10 mouse cellular contexts compared by ENCODE assay signal in genomic region chr15:5193833-5194232, GRCm38 (mm10). TPM values are rescaled to one million over a fixed set of nuclear protein-coding genes. Genes with fewer than 3 reads are reported as not detected.
A peak's percentile ranks its signal among the peaks of the same experiment; 100 is the strongest.
DNase-seq lines count a peak whose midpoint lies in the region; ATAC-seq and TF ChIP-seq lines count a peak whose summit lies in the region.
"Had no signal": no experiment of that assay in that cellular context is flagged by ENCODE, and none has a peak within 500 bp of the region (broad histone marks: within the 10 kb centered on the region; RNA-seq: fewer than 3 reads in every experiment).

No protein-coding gene starts in this region.

- no peaks in the 10 kb centered on the region for H3K4me1 ChIP-seq in forebrain, postnatal 0 days (ENCODE audit: insufficient read depth)
- H3K4me1 ChIP-seq in forebrain, embryonic 13.5 days = no peaks in the 10 kb centered on the region
- H3K4me1 ChIP-seq in liver, embryonic 14.5 days (replicated peaks; ENCODE audit: control insufficient read depth in 2 of 2, insufficient read depth in 2 of 2, low read length in 1 of 2) = peaks cover 8 to 18% of the 10 kb centered on the region in 2 experiments
- H3K4me1 ChIP-seq in G1E (ENCODE audit: insufficient read depth, low read depth, low read length) = peaks cover 45% of the 10 kb centered on the region
- H3K4me1 ChIP-seq in midbrain, embryonic 15.5 days = no peaks in the 10 kb centered on the region

- no peaks in the 10 kb centered on the region for H3K9me3 ChIP-seq in forebrain, postnatal 0 days (ENCODE audit: low read length)
- no peaks in the 10 kb centered on the region for H3K9me3 ChIP-seq in forebrain, embryonic 13.5 days (replicated peaks)
- no peaks in the 10 kb centered on the region for H3K9me3 ChIP-seq in liver, embryonic 14.5 days (ENCODE audit: control insufficient read depth, low read length)
- H3K9me3 ChIP-seq in G1E (replicated peaks) = no peaks in the 10 kb centered on the region
- no peaks in the 10 kb centered on the region for H3K9me3 ChIP-seq in midbrain, embryonic 15.5 days
- H3K9me3 ChIP-seq: liver, embryonic 15.5 days; stomach, embryonic 15.5 days had no signal

- H3K36me3 ChIP-seq in forebrain, postnatal 0 days (ENCODE audit: insufficient read depth) = peaks cover 13% of the 10 kb centered on the region
- peaks cover 23% of the 10 kb centered on the region for H3K36me3 ChIP-seq in forebrain, embryonic 13.5 days (ENCODE audit: poor library complexity, severe bottlenecking)
- H3K36me3 ChIP-seq in liver, embryonic 14.5 days (replicated peaks; ENCODE audit: control insufficient read depth, insufficient read depth, low read depth) = no peaks in the 10 kb centered on the region
- peaks cover 84% of the 10 kb centered on the region for H3K36me3 ChIP-seq in G1E (replicated peaks)
- H3K36me3 ChIP-seq in midbrain, embryonic 15.5 days (replicated peaks) = 0 out of 2 replicates have a peak, but pooled peaks cover 9% of the 10 kb centered on the region

- WGBS in forebrain, postnatal 0 days = 84% methylated on average over 3 of the region's 3 CpGs
- WGBS in forebrain, embryonic 13.5 days = 89% methylated on average over 3 of the region's 3 CpGs
- 62% methylated on average over 3 of the region's 3 CpGs for WGBS in liver, embryonic 14.5 days (ENCODE audit: insufficient replicate concordance)
- WGBS in midbrain, embryonic 15.5 days = 85% methylated on average over 3 of the region's 3 CpGs

- no peaks in the 10 kb centered on the region for H3K27me3 ChIP-seq in forebrain, postnatal 0 days (ENCODE audit: insufficient read depth, low read length)
- H3K27me3 ChIP-seq in forebrain, embryonic 13.5 days = no peaks in the 10 kb centered on the region
- H3K27me3 ChIP-seq in liver, embryonic 14.5 days (ENCODE audit: control insufficient read depth, insufficient read depth, low read length) = no peaks in the 10 kb centered on the region
- no peaks in the 10 kb centered on the region for H3K27me3 ChIP-seq in G1E (ENCODE audit: insufficient read depth, low read length)
- H3K27me3 ChIP-seq in midbrain, embryonic 15.5 days (replicated peaks) = no peaks in the 10 kb centered on the region
- H3K27me3 ChIP-seq: liver, embryonic 15.5 days; stomach, embryonic 15.5 days had no signal

- ATAC-seq in forebrain, postnatal 0 days = peak; percentile 58
- ATAC-seq in forebrain, embryonic 13.5 days = no peak
- ATAC-seq in liver, embryonic 14.5 days (ENCODE audit: insufficient read depth) = no peak
- ATAC-seq in G1E (ENCODE audit: extremely low read depth, insufficient number of reproducible peaks, low FRiP score, poor library complexity, severe bottlenecking) = no peak
- ATAC-seq in midbrain, embryonic 15.5 days (replicated peaks) = 0 out of 2 replicates have a peak, but pooled peaks have one; percentile 12

- no peak for TF ChIP-seq EP300 in liver, embryonic 14.5 days (IDR thresholded peaks at IDR 0.05; ENCODE audit: low read depth)

- TF ChIP-seq CTCF in forebrain, postnatal 0 days (IDR thresholded peaks at IDR 0.05; ENCODE audit: low read depth) = peak; percentile 72
- peak; percentile 55; the same call in 1 of the 2 replicates for TF ChIP-seq CTCF in liver, embryonic 14.5 days (IDR thresholded peaks at IDR 0.05; ENCODE audit: low read depth)
- TF ChIP-seq CTCF in G1E (IDR thresholded peaks at IDR 0.05; ENCODE audit: low read depth, low read length) = 0 out of 2 replicates have a peak, but pooled peaks have one; percentile 12

- peak; percentile 31 for DNase-seq in forebrain, postnatal 0 days
- peak in 1 of 3 experiments; percentile 11 for DNase-seq in liver, embryonic 14.5 days (ENCODE audit: low read depth in 3 of 3, low spot score in 3 of 3)
- DNase-seq in liver = no peak
- no peak for DNase-seq in G1E (ENCODE audit: low spot score)
- DNase-seq in urinary bladder, postnatal 25 days (ENCODE audit: low spot score) = no peak
- no peak for DNase-seq in frontal cortex, postnatal 25 days (ENCODE audit: low spot score in 2 of 2)

- H3K27ac ChIP-seq in forebrain, postnatal 0 days (ENCODE audit: low read depth, low read length) = no peak overlapping the region
- H3K27ac ChIP-seq in forebrain, embryonic 13.5 days = no peak overlapping the region
- no peak overlapping the region for H3K27ac ChIP-seq in liver, embryonic 14.5 days
- H3K27ac ChIP-seq in midbrain, embryonic 15.5 days = no peak overlapping the region
- H3K27ac ChIP-seq: liver, embryonic 15.5 days; stomach, embryonic 15.5 days had no signal

- no peak overlapping the region for H3K4me3 ChIP-seq in forebrain, postnatal 0 days (ENCODE audit: low read depth, low read length)
- H3K4me3 ChIP-seq in forebrain, embryonic 13.5 days = no peak overlapping the region
- no peak overlapping the region for H3K4me3 ChIP-seq in liver, embryonic 14.5 days (ENCODE audit: insufficient read depth in 1 of 2, low read depth in 2 of 2, low read length in 2 of 2)
- H3K4me3 ChIP-seq in G1E (ENCODE audit: low read depth, low read length) = no peak overlapping the region
- H3K4me3 ChIP-seq in midbrain, embryonic 15.5 days = no peak overlapping the region
- H3K4me3 ChIP-seq: liver, embryonic 15.5 days; stomach, embryonic 15.5 days had no signal

- H3K9ac ChIP-seq in forebrain, postnatal 0 days = no peak overlapping the region
- no peak overlapping the region for H3K9ac ChIP-seq in forebrain, embryonic 13.5 days
- no peak overlapping the region for H3K9ac ChIP-seq in liver, embryonic 14.5 days (replicated peaks)
- H3K9ac ChIP-seq in midbrain, embryonic 15.5 days = no peak overlapping the region
- H3K9ac ChIP-seq: liver, embryonic 15.5 days; stomach, embryonic 15.5 days had no signal

- H3K4me2 ChIP-seq in forebrain, postnatal 0 days (ENCODE audit: low read depth) = no peak overlapping the region
- no peak overlapping the region for H3K4me2 ChIP-seq in forebrain, embryonic 13.5 days
- H3K4me2 ChIP-seq in liver, embryonic 14.5 days (ENCODE audit: low read depth) = no peak overlapping the region
- H3K4me2 ChIP-seq in midbrain, embryonic 15.5 days = no peak overlapping the region
- H3K4me2 ChIP-seq: liver, embryonic 15.5 days; stomach, embryonic 15.5 days had no signal

RNA-seq across cellular contexts. Expression of gene Ttc33, which starts 8.5 kb away (rescaled TPM):
- total RNA-seq in forebrain, postnatal 0 days (2014; rRNA removed) = 47.3 and 50.0 TPM in 2 replicates
- polyA plus RNA-seq in forebrain, postnatal 0 days (2015; fragmentation: Nextera tagmentation; extraction: Ambion mirVana) = 42.7 and 50.8 TPM in 2 replicates
- polyA plus RNA-seq in forebrain, embryonic 13.5 days (2015; fragmentation: Nextera tagmentation; extraction: Ambion mirVana) = 52.5 and 52.8 TPM in 2 replicates
- 3.1 and 6.6 TPM in 2 replicates for polyA plus RNA-seq in liver, embryonic 14.5 days (2012; rRNA removed)
- 13.6 and 13.9 TPM in 2 replicates for polyA plus RNA-seq in liver, embryonic 14.5 days (2014; fragmentation: Nextera tagmentation; extraction: Ambion mirVana)
- 14.8 and 26.0 TPM in 2 replicates for total RNA-seq in G1E (2014; fragmentation: Nextera tagmentation)
- 63.5 and 64.7 TPM in 2 replicates for total RNA-seq in G1E (2017)
- polyA plus RNA-seq in G1E (2012) = 10.6 and 47.8 TPM in 2 replicates
- polyA plus RNA-seq in midbrain, embryonic 15.5 days (2015; fragmentation: Nextera tagmentation; extraction: Ambion mirVana) = 56.1 and 56.4 TPM in 2 replicates

RNA-seq across cellular contexts. Expression of gene Ptger4, which starts 50.2 kb away (rescaled TPM):
- total RNA-seq in forebrain, postnatal 0 days (2014; rRNA removed) = 1.5 and 2.7 TPM in 2 replicates
- 0.65 and 1.3 TPM in 2 replicates for polyA plus RNA-seq in forebrain, postnatal 0 days (2015; fragmentation: Nextera tagmentation; extraction: Ambion mirVana)
- 0.36 and 0.37 TPM in 2 replicates for polyA plus RNA-seq in forebrain, embryonic 13.5 days (2015; fragmentation: Nextera tagmentation; extraction: Ambion mirVana)
- 1.3 TPM in 2 replicates for polyA plus RNA-seq in liver, embryonic 14.5 days (2012; rRNA removed)
- polyA plus RNA-seq in liver, embryonic 14.5 days (2014; fragmentation: Nextera tagmentation; extraction: Ambion mirVana) = 1.5 and 1.9 TPM in 2 replicates
- total RNA-seq in G1E (2014; fragmentation: Nextera tagmentation) = 19.4 and 20.5 TPM in 2 replicates
- total RNA-seq in G1E (2017) = 6.9 and 7.7 TPM in 2 replicates
- polyA plus RNA-seq in G1E (2012) = 14.9 and 15.9 TPM in 2 replicates
- 1.3 and 1.6 TPM in 2 replicates for polyA plus RNA-seq in midbrain, embryonic 15.5 days (2015; fragmentation: Nextera tagmentation; extraction: Ambion mirVana)

RNA-seq across cellular contexts. Expression of gene Prkaa1, which starts 50.2 kb away (rescaled TPM):
- 19.7 and 24.1 TPM in 2 replicates for total RNA-seq in forebrain, postnatal 0 days (2014; rRNA removed)
- polyA plus RNA-seq in forebrain, postnatal 0 days (2015; fragmentation: Nextera tagmentation; extraction: Ambion mirVana) = 7.7 and 10.8 TPM in 2 replicates
- 11.3 and 12.5 TPM in 2 replicates for polyA plus RNA-seq in forebrain, embryonic 13.5 days (2015; fragmentation: Nextera tagmentation; extraction: Ambion mirVana)
- polyA plus RNA-seq in liver, embryonic 14.5 days (2012; rRNA removed) = 6.6 and 8.6 TPM in 2 replicates
- 15.7 and 16.6 TPM in 2 replicates for polyA plus RNA-seq in liver, embryonic 14.5 days (2014; fragmentation: Nextera tagmentation; extraction: Ambion mirVana)
- 109 and 121 TPM in 2 replicates for total RNA-seq in G1E (2014; fragmentation: Nextera tagmentation)
- total RNA-seq in G1E (2017) = 66.7 and 79.5 TPM in 2 replicates
- polyA plus RNA-seq in G1E (2012) = 4.5 and 5.8 TPM in 2 replicates
- polyA plus RNA-seq in midbrain, embryonic 15.5 days (2015; fragmentation: Nextera tagmentation; extraction: Ambion mirVana) = 13.3 and 14.8 TPM in 2 replicates

Comparison
In these comparisons a context has a peak if more than half of its experiments do, and no peak if none do; other contexts are left out.
1. ATAC-seq: peak in forebrain, postnatal 0 days (single experiment) and midbrain, embryonic 15.5 days (single experiment); none in forebrain, embryonic 13.5 days (single experiment), liver, embryonic 14.5 days (single experiment) and G1E (single experiment).
2. CTCF ChIP-seq: peak in every context shown above with its lines; median percentile 72 in forebrain, postnatal 0 days; 55 in liver, embryonic 14.5 days; 12 in G1E.